8 mouse cellular contexts compared by ENCODE assay signal in the genomic region with DNA sequence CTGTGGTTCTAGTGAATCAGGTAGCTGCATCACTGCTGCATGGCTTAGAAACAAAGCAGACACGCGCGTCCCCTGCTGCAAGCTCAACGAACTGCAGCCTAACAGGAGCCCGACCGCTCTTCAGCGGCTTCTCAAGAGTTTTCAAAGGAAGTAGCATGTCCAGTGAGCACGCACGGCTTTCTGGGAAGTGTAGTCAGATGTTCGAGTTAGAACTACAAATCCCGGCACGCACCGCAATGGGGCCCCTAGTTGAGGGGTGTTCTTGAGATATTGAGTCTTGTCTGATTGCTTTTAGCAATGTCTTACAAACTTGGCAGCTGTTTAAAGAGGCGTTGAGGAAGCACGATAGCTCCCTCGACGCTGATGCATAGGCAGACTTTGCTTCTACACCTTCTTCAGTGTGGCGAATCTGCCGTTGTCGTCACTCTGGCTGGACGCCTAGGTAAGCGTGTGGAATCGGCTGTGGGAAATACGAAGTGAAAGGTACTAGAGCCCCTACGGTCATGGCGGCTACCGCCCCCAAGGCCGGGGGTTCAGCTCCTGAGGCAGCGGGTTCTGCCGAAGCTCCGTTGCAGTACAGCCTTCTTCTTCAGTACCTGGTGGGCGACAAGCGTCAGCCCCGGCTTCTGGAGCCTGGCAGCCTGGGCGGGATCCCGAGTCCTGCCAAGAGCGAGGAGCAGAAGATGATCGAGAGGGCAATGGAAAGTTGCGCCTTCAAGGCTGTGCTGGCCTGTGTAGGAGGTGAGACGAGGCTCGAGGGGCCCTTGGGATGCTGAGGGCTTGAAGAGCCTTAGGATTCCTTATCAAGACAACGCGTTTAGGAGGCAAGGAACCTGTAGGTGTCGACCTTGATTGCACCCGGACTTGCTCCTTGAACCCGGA. TPM values are rescaled to one million over a fixed set of nuclear protein-coding genes. Genes with fewer than 3 reads are reported as not detected.
DNase-seq lines count a peak whose midpoint lies in the region; ATAC-seq lines count a peak whose summit lies in the region.

A gene (plus strand): TSS at position 251 of the 882 bp plus-strand sequence.

- peak; percentile 97 to 98 for DNase-seq in B cell, adult 2 months
- DNase-seq in brain, adult 2 months (ENCODE audit: low read depth, low spot score): peak; percentile 99
- peak; percentile 98 for DNase-seq in heart, embryonic 10.5 days (ENCODE audit: low spot score)
- DNase-seq in liver: peak; percentile 94
- peak; percentile 93 to 98 for DNase-seq in spleen, postnatal 4 days (ENCODE audit: low spot score in 2 of 2)

- WGBS in heart, embryonic 10.5 days: under 1% methylated on average over 46 of the region's 46 CpGs
- under 1% methylated on average over 46 of the region's 46 CpGs for WGBS in kidney, embryonic 15.5 days

- peak; percentile 96 for ATAC-seq in erythroblast, adult 5-6 weeks (replicated peaks; ENCODE audit: low FRiP score, poor library complexity, severe bottlenecking)
- peak; percentile 94 for ATAC-seq in kidney, embryonic 15.5 days (replicated peaks; ENCODE audit: low FRiP score)
- ATAC-seq in monocyte, adult 5-6 weeks (replicated peaks; ENCODE audit: insufficient number of reproducible peaks, low FRiP score, low TSS enrichment, poor library complexity, severe bottlenecking): peak; percentile 98

- H3K9me3 ChIP-seq in heart, embryonic 10.5 days: no peaks in the 10 kb centered on the region
- H3K9me3 ChIP-seq in kidney, embryonic 15.5 days (replicated peaks): no peaks in the 10 kb centered on the region

- H3K4me3 ChIP-seq in heart, embryonic 10.5 days: peak within 1 kb of the TSS; percentile 99
- peak within 1 kb of the TSS; percentile 86 for H3K4me3 ChIP-seq in kidney, embryonic 15.5 days (replicated peaks)

- H3K4me1 ChIP-seq in heart, embryonic 10.5 days: peaks cover 5% of the 10 kb centered on the region
- peaks cover 12% of the 10 kb centered on the region for H3K4me1 ChIP-seq in kidney, embryonic 15.5 days

- H3K27ac ChIP-seq in heart, embryonic 10.5 days: peak within 1 kb of the TSS; percentile 96
- H3K27ac ChIP-seq in kidney, embryonic 15.5 days: peak within 1 kb of the TSS; percentile 82

- H3K9ac ChIP-seq in kidney, embryonic 15.5 days: peak within 1 kb of the TSS; percentile 96

- peak within 1 kb of the TSS; percentile 75 for H3K4me2 ChIP-seq in kidney, embryonic 15.5 days

- H3K27me3 ChIP-seq in heart, embryonic 10.5 days (ENCODE audit: insufficient read depth, poor library complexity, severe bottlenecking): no peaks in the 10 kb centered on the region
- H3K27me3 ChIP-seq in kidney, embryonic 15.5 days: no peaks in the 10 kb centered on the region

- H3K36me3 ChIP-seq in heart, embryonic 10.5 days: peaks cover 21% of the 10 kb centered on the region
- peaks cover 20% of the 10 kb centered on the region for H3K36me3 ChIP-seq in kidney, embryonic 15.5 days

RNA-seq across cellular contexts. Expression of the gene that starts here (rescaled TPM):
- 5.4 and 6.3 TPM in 2 replicates for total RNA-seq in erythroblast, adult 5-6 weeks (2015; ENCODE audit: low replicate concordance)
- 1.6 and 1.7 TPM in 2 replicates for total RNA-seq in erythroblast, adult 5-6 weeks (2017; ENCODE audit: low replicate concordance)
- 120 and 129 TPM in 2 replicates for polyA plus RNA-seq in heart, embryonic 10.5 days (2016; fragmentation: Nextera tagmentation; extraction: Ambion mirVana)
- 105 and 111 TPM in 2 replicates for polyA plus RNA-seq in kidney, embryonic 15.5 days (2015; fragmentation: Nextera tagmentation; extraction: Ambion mirVana)
- total RNA-seq in monocyte, adult 5-6 weeks (2017): 6.4 to 10.2 TPM (median 8.2 TPM) in 3 replicates

Comparison
In these comparisons a context has a peak if more than half of its experiments do, and no peak if none do; other contexts are left out.
1. Peak in every context shown above with its lines: DNase-seq, ATAC-seq, H3K4me3 ChIP-seq and H3K27ac ChIP-seq.